Mouse (Mus musculus) hindbrain, postnatal 0 days (tissue): Measurements from ENCODE around the gene Cngb1. TPM values are rescaled to one million over a fixed set of nuclear protein-coding genes. Genes with fewer than 3 reads are reported as not detected.
"Not testable (repeated sequence)": the region's sequence is repeated elsewhere in the genome, so short reads cannot be mapped to it uniquely, and the experiment has no call there.

ENCODE experiments used
- ATAC-seq: fragments of 200-750 bp; cut with Nextera tagmentation; 2 replicates; pipeline ENCODE4 v1.8.0; 2017; ENCODE audit warnings: mild to moderate bottlenecking, moderate TSS enrichment, moderate library complexity
- DNase-seq: peaks from one replicate; pipeline ENCODE4 v3.0.0-alpha.2; 2015; ENCODE audit warnings: low spot score
- H3K27ac ChIP-seq: fragments of 300-500 bp; sonication (generic); 2 replicates; pipeline ENCODE4 v1.5.1; 2014; ENCODE audit warnings: mild to moderate bottlenecking
- H3K27me3 ChIP-seq: fragments of 300-500 bp; sonication (generic); 2 replicates; pipeline ENCODE4 v1.6.1; 2014; ENCODE audit warnings: low read length, mixed read lengths; ENCODE audit not compliant: insufficient read depth
- H3K36me3 ChIP-seq: fragments of 300-500 bp; sonication (generic); 2 replicates; pipeline ENCODE4 v1.6.1; 2014; ENCODE audit warnings: low read length, mixed read lengths; ENCODE audit not compliant: insufficient read depth
- H3K4me1 ChIP-seq: fragments of 300-500 bp; sonication (generic); 2 replicates; pipeline ENCODE4 v1.6.1; 2014; ENCODE audit warnings: antibody characterized with exemption, low read length, mixed read lengths; ENCODE audit not compliant: insufficient read depth
- H3K4me2 ChIP-seq: fragments of 300-500 bp; sonication (generic); 2 replicates; pipeline ENCODE4 v1.6.1; 2014; ENCODE audit warnings: low read depth, mild to moderate bottlenecking, low read length, moderate library complexity, mixed read lengths
- H3K4me3 ChIP-seq: fragments of 300-500 bp; sonication (generic); 2 replicates; pipeline ENCODE4 v1.5.1; 2014; ENCODE audit warnings: low read length
- H3K9ac ChIP-seq: fragments of 300-500 bp; sonication (generic); replicated peaks from 2 replicates; pipeline ENCODE4 v1.6.1; 2014; ENCODE audit warnings: mild to moderate bottlenecking, low read length, moderate library complexity, mixed read lengths
- H3K9me3 ChIP-seq: fragments of 300-500 bp; sonication (generic); 2 replicates; pipeline ENCODE4 v1.6.1; 2016; ENCODE audit warnings: low read length, mixed read lengths
- CTCF ChIP-seq: IDR thresholded peaks from 2 replicates; pipeline ENCODE4 v1.5.1; 2016; ENCODE audit warnings: antibody characterized with exemption, control low read depth, low read depth
- WGBS: fragments of 180-500 bp; shearing (Covaris S2); extraction: QIAGEN DNeasy Blood & Tissue Kit; methylation state at CpG from one replicate; pipeline ENCODE4 v1.1.7; 2014; 5-methylcytosine and 5-hydroxymethylcytosine counted together
- polyA plus RNA-seq: library from polyadenylated mRNA; unstranded; fragments of >200 nt; fragmentation: Nextera tagmentation; extraction: Ambion mirVana; gene quantifications from 2 replicates; pipeline ENCODE4 v1.2.1, GENCODE M21; 2015
- total RNA-seq: library from RNA; depleted of rRNA; stranded (reverse); fragments of >200 nt; gene quantifications from 2 replicates; pipeline ENCODE4 v1.2.3, GENCODE M21; 2014

Cngb1 gene
- total and polyA plus RNA-seq, 2 experiments from 2014 or later = 0.52 to 1.2 TPM

GRCm38 (mm10) chr8:95235683-95236082 lies 70.7 kb downstream of the Cngb1 start:
- WGBS = 4% methylated on average over 3 of the region's 3 CpGs
- Histone ChIP-seq H3K4me2 (no peak overlapping the region), H3K9ac (no peak overlapping the region), H3K36me3 (no peaks in the 10 kb centered on the region), H3K4me1 (no peaks in the 10 kb centered on the region), H3K9me3 (no peaks in the 10 kb centered on the region), H3K27ac (no peak overlapping the region), H3K4me3 (no peak overlapping the region), H3K27me3 (no peaks in the 10 kb centered on the region)
- peak; percentile 89 for TF ChIP-seq CTCF
- peak; percentile 56 for ATAC-seq
- DNase-seq = peak; percentile 75

GRCm38 (mm10) chr8:95230086-95230485 lies 76.3 kb downstream of the Cngb1 start:
- not testable (repeated sequence) for H3K4me2 ChIP-seq, ATAC-seq, H3K9me3 ChIP-seq, H3K27me3 ChIP-seq, H3K4me1 ChIP-seq, H3K27ac ChIP-seq, DNase-seq, H3K9ac ChIP-seq, H3K4me3 ChIP-seq, H3K36me3 ChIP-seq
- WGBS = 94% methylated on average over 9 of the region's 9 CpGs

- no peak for TF ChIP-seq CTCF
- Histone ChIP-seq H3K4me1 (no peaks in the 10 kb centered on the region), H3K36me3 (no peaks in the 10 kb centered on the region), H3K4me2 (no peak overlapping the region), H3K27me3 (no peaks in the 10 kb centered on the region), H3K9ac (no peak overlapping the region), H3K9me3 (no peaks in the 10 kb centered on the region), H3K4me3 (no peak overlapping the region), H3K27ac (no peak overlapping the region)
- 46% methylated on average over 2 of the region's 2 CpGs for WGBS
- ATAC-seq (no peak), DNase-seq (no peak)
Measured at GRCm38 (mm10) chr8:95227151-95227468, 79.3 kb downstream of the Cngb1 start.

- TF ChIP-seq CTCF = no peak
- H3K4me2 ChIP-seq = no peak overlapping the region
- H3K4me1 ChIP-seq = no peaks in the 10 kb centered on the region
- H3K4me3 ChIP-seq = no peak overlapping the region
- H3K36me3 ChIP-seq = no peaks in the 10 kb centered on the region
- no peak overlapping the region for H3K9ac ChIP-seq
- ATAC-seq (no peak), DNase-seq (no peak)
- H3K9me3 ChIP-seq = no peaks in the 10 kb centered on the region
- 61% methylated on average over 7 of the region's 7 CpGs for WGBS
- no peak overlapping the region for H3K27ac ChIP-seq
- H3K27me3 ChIP-seq = no peaks in the 10 kb centered on the region
Measured at GRCm38 (mm10) chr8:95226251-95227150, 79.9 kb downstream of the Cngb1 start.

- no peaks in the 10 kb centered on the region for H3K36me3 ChIP-seq
- H3K9me3 ChIP-seq = no peaks in the 10 kb centered on the region
- H3K4me2 ChIP-seq = no peak overlapping the region
- DNase-seq = no peak
- H3K4me3 ChIP-seq = no peak overlapping the region
- H3K9ac ChIP-seq = no peak overlapping the region
- no peak for TF ChIP-seq CTCF
- H3K27me3 ChIP-seq = no peaks in the 10 kb centered on the region
- WGBS = 86% methylated on average over 5 of the region's 5 CpGs
- no peaks in the 10 kb centered on the region for H3K4me1 ChIP-seq
- no peak overlapping the region for H3K27ac ChIP-seq
- ATAC-seq = no peak
Measured at GRCm38 (mm10) chr8:95223969-95224368, 82.4 kb downstream of the Cngb1 start.

- Histone ChIP-seq H3K4me1 (no peaks in the 10 kb centered on the region), H3K36me3 (no peaks in the 10 kb centered on the region), H3K4me3 (no peak overlapping the region), H3K27ac (no peak overlapping the region), H3K27me3 (no peaks in the 10 kb centered on the region), H3K4me2 (no peak overlapping the region), H3K9me3 (no peaks in the 10 kb centered on the region), H3K9ac (no peak overlapping the region)
- no peak for DNase-seq
- WGBS = 56% methylated on average over 2 of the region's 2 CpGs
- no peak for ATAC-seq
- TF ChIP-seq CTCF = no peak
Measured at GRCm38 (mm10) chr8:95221045-95221444, 85.3 kb downstream of the Cngb1 start.

- Histone ChIP-seq H3K9ac (no peak overlapping the region), H3K4me2 (no peak overlapping the region), H3K4me1 (no peaks in the 10 kb centered on the region), H3K9me3 (no peaks in the 10 kb centered on the region), H3K4me3 (no peak overlapping the region), H3K27ac (no peak overlapping the region), H3K27me3 (no peaks in the 10 kb centered on the region), H3K36me3 (no peaks in the 10 kb centered on the region)
- WGBS = 60% methylated on average over 7 of the region's 7 CpGs
- ATAC-seq (no peak), DNase-seq (no peak)
- no peak for TF ChIP-seq CTCF
Measured at GRCm38 (mm10) chr8:95220571-95220998, 85.8 kb downstream of the Cngb1 start.
